Mouse (Mus musculus) adrenal gland, adult 8-10 months (tissue): ENCODE results near the gene Ctdspl. TPM values are rescaled to one million over a fixed set of nuclear protein-coding genes. Genes with fewer than 3 reads are reported as not detected.

Experiments used
- microRNA-seq, 2 experiments: library from miRNA; unstranded; fragments of <30 nt; microRNA quantifications; one replicate each; pipeline ENCODE4 v1.2.0; 2022
- total RNA-seq, 4 experiments: library from RNA; stranded (reverse); gene quantifications; 2 replicates each; pipeline ENCODE4 v1.2.4; 2022

Ctdspl gene
- total RNA-seq, 4 experiments from 2014 or later, result 22.0 to 35.1 (median 28.0) TPM

Small RNAs within 50 kb of the gene (microRNA-seq; reads per million reads assigned to microRNA genes)
- gene Mir26a-1, result 4.2 to 8.2 reads per million in 2 experiments

Other genes starting within 250 kb of the Ctdspl start
- 1 to 10 TPM; 2.4 to 4.6 (median 4.4) TPM for gene Vill, start 126.3 kb downstream of the Ctdspl start, total RNA-seq
- gene Plcd1, start 167.0 kb downstream of the Ctdspl start, total RNA-seq, result 10 to 100 TPM in 2 of 4 experiments, 1 to 10 TPM in 2; 8.5 to 19.9 (median 13.2) TPM
- gene Dlec1, start 176.0 kb downstream of the Ctdspl start, total RNA-seq, result 1 to 10 TPM; 2.2 to 6.6 (median 4.5) TPM
- 10 to 100 TPM in 2 of 4 experiments, 1 to 10 TPM in 2; 5.5 to 13.8 (median 9.8) TPM for gene Acaa1b, start 230.6 kb downstream of the Ctdspl start, total RNA-seq
- gene Gm47289, start 232.7 kb downstream of the Ctdspl start, total RNA-seq, result not detected